Mouse (Mus musculus) splenic B cell, adult 2 months (primary cell): ENCODE measurements around the gene Mapk8ip2.
"Not testable (repeated sequence)": the region's sequence is repeated elsewhere in the genome, so short reads cannot be mapped to it uniquely, and the experiment has no call there.

Experiments
- DNase-seq: peaks from one replicate; pipeline ENCODE4 v3.0.0-alpha.2; 2011; ENCODE audit warnings: low read depth, low spot score
- H3K27me3 ChIP-seq: 2 replicates; pipeline ENCODE4 v1.6.1; 2012; ENCODE audit warnings: mild to moderate bottlenecking, low read length, moderate library complexity, mixed read lengths; ENCODE audit not compliant: control insufficient read depth, poor library complexity, insufficient read depth, severe bottlenecking
- H3K36me3 ChIP-seq: 2 replicates; pipeline ENCODE4 v1.6.1; 2012; ENCODE audit warnings: mild to moderate bottlenecking, low read length, moderate library complexity, mixed read lengths; ENCODE audit not compliant: control insufficient read depth, poor library complexity, insufficient read depth, severe bottlenecking

Gene Mapk8ip2

DNA sequence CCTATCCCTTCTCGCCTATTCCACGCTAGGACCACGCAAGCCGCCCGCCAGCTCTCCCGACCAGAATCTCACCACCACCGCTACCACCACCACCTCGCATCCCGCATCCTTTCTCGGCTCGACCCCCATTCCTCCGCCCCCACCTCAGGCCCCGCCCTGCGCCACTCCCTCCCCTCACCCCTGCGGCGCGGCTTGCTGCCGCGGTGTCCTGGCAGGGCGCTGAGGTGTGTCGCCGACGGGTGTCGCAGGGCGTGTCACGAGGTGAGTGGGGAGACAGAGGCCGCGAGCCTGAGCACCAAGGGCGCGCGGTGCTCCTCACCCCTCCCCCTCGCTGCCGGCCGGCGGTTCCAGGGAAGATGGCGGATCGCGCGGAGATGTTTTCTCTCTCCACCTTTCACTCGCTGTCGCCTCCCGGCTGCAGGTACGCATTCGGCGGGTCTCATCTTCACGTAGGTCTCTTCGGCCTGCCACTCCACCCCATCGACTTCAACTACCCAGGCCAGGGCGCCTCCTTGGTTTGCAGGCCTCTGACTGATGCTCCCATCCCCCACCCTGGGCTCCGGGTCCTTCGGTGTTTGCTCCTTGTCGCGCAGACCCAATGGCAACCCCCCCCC, at the start of gene Mapk8ip2:
Gene Mapk8ip2, plus strand, starts transcription at position 49 of the 614 bp plus-strand sequence.
- H3K36me3 ChIP-seq = no peaks in the 10 kb centered on the region
- no peaks in the 10 kb centered on the region for H3K27me3 ChIP-seq
- DNase-seq = peak; percentile 37

DNA sequence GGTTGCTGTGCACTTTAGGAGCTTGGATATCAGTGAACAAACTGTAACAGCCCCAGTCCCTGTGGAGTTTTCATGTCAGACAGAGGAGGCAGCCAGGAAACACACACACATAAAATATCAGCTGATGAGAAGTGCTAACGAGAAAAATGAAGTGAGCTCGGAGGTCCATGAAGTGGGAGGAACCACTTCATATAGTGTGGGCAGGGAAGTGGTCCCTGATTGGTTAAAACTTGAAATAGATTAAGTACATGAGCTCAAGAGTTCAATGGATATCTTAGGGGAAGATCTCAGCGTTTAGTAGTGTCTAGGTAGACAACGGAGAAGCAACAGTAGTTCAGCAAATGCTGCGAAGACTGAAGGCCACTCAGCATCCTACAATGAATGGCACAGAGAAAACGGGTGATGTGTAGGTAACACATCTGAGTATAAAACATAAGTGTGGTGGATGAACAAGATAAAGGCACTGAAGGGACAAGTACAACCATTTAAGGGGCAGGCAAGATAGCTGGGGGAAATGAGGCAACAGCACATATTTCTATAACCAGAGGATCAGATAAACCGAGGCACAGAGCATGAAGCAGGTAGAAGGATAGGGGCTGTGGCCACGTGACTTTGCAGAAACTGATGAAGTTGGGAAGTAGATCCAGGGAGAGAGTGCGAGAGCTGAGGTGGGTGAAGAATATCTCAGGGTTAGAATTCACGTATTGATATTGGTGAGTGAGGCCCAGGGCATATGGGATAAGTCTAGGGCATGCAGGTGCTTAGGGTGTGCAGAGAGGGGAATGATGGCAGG, 48.7 kb upstream of the Mapk8ip2 start:
- DNase-seq = no peak
- Histone ChIP-seq H3K36me3 (no peaks in the 10 kb centered on the region), H3K27me3 (no peaks in the 10 kb centered on the region)

DNA sequence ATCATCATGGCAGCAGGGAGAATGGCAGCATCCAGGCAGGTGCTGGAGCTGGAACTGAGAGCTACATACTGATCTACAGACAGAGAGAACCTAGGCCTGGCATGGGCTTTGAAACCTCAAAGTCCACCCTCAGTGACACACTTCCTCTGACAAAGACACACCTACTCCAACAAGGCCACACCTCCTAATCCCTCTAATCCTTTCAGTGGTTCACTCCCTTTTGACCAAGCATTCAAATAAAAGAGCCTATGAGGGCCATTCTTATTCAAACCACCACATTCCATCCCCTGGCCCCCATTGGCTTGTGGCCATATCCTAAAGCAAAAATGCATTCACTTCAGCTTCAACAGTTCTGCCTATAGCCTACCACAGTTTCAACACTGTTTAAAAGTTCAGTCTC, 47.0 kb upstream of the Mapk8ip2 start:
- no peak for DNase-seq
- no peaks in the 10 kb centered on the region for H3K27me3 ChIP-seq
- H3K36me3 ChIP-seq = no peaks in the 10 kb centered on the region

DNA sequence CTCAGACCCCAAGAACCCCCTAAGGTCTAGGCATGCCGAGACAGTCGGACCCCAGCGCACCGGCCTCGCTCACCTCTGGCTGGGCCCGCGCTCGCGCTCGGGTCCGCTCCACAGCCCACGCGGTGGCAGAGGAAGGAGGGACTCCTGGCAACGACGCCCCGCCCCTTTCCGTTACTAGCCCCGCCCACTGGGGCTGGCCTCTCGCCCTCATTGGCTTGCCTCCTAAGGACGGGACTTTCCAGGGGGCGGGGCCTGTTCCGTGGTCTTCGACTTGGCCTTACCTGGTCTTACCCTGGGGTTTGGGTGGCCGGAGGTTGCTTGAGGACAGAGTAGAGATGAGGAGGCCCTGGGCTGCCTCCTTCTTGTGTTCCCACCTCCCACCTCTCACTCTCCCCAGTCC, 43.6 kb upstream of the Mapk8ip2 start, which contains the start of gene Syce3:
Gene Syce3, minus strand, starts transcription at position 386 of the 400 bp plus-strand sequence.
- H3K27me3 ChIP-seq = no peaks in the 10 kb centered on the region
- no peaks in the 10 kb centered on the region for H3K36me3 ChIP-seq
- no peak for DNase-seq

DNA sequence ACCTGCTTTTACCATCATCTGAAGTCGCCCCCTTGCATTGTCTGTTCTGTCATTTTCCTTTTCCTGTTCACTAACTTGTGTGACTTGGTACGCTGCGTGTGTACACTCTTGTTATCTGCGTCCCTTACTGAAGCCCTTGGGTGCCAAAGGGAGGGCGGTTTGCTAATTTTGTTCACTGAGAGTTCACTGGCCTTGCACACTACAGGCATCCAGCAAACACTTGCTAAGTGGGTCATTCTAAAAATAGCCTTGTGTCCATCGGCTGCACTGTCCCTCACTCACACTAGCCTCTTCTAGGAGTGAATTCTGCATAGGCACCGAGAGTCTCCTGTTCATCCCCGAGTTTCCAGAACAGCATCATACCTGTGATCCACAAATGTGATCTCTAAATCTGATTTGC, 38.4 kb upstream of the Mapk8ip2 start:
- Histone ChIP-seq H3K36me3 (peaks cover 5% of the 10 kb centered on the region; the same call in 1 of the 2 replicates), H3K27me3 (no peaks in the 10 kb centered on the region)
- DNase-seq = no peak

DNA sequence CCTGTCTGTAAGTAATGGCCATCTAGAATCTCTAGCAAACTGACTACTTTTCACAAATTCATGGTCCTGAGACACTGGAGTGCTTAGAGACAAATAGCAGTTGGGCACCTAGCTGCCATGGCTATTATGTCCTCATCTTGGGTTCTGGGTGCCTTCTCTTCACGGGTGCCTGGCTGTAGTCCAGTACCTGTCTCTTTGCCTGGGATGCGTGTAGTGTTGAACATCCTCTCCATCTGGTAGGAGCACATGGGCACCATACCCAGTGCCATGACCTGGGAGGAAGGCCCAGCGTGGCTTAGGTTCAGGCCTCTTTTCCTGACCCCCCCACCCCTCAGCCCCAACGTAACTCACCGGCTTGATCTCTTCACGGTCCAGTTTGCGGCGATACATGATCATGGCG, 31.8 kb upstream of the Mapk8ip2 start:
- H3K27me3 ChIP-seq = no peaks in the 10 kb centered on the region
- DNase-seq = no peak
- H3K36me3 ChIP-seq = peaks cover 12% of the 10 kb centered on the region

DNA sequence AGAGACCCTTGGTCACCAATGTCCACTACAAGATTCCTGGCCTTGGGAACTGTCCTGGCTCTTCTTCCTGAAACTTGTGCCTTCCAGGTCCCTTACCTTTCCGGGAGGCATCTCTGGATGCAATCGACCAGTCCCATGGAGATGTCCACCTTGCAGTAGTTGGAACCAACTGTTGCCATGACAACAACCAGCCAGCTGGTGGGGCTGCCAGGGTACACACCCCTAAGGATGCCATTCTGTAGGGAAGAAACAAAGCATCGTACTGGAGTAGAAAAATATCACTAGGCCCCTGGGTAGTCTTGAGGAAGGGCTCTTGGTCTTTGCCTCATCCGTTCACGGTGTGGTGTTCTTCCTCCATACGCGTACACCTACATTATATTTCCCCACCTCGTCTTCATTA, 29.1 kb upstream of the Mapk8ip2 start:
- Histone ChIP-seq H3K27me3 (no peaks in the 10 kb centered on the region), H3K36me3 (peaks cover 8% of the 10 kb centered on the region)
- DNase-seq = no peak

DNA sequence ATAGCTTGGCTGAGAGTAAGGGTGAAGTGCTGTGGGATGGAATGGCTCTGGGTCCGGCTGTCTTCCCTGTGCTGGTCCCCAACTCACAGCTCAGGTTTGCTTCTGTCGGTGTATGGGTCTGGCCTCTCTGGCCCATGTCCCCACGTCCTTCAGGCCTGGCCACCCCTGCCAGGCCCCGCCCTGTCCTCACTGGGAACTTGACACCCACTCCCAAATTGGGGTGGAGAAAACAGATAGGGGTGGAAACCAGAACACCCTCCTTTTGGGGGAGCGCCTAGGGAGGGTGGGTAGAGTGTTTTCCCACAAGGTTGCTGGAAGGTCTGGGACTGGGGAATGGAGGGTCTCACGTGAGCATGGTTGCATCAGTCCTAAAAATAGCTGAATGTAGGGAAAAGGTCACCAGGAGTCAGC, 28.0 kb upstream of the Mapk8ip2 start, which contains the start of gene Cpt1b:
Gene Cpt1b, minus strand, starts transcription at position 153 of the 411 bp plus-strand sequence.
- Histone ChIP-seq H3K36me3 (peaks cover 8% of the 10 kb centered on the region), H3K27me3 (no peaks in the 10 kb centered on the region)
- no peak for DNase-seq

DNA sequence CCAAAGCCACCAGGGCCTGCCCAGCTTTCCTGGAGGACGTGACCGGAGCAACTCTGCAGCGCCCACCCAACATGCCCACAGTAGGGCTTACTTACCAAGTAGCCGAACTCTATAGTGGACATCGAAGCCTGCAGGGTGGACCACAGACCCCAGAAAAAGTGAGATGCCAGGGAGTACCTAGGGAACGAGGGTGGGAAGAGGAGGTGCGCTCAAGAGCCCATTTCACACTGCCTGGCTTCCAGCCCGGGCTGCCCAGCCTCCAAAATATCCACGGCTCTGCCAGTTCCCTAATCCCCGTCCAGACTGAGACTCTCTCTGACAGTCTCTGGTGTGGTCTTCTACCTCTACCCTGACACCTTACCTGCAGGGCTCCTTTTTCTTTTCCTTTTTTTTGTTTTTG, 27.0 kb upstream of the Mapk8ip2 start:
- H3K36me3 ChIP-seq = peaks cover 5% of the 10 kb centered on the region
- no peak for DNase-seq

DNA sequence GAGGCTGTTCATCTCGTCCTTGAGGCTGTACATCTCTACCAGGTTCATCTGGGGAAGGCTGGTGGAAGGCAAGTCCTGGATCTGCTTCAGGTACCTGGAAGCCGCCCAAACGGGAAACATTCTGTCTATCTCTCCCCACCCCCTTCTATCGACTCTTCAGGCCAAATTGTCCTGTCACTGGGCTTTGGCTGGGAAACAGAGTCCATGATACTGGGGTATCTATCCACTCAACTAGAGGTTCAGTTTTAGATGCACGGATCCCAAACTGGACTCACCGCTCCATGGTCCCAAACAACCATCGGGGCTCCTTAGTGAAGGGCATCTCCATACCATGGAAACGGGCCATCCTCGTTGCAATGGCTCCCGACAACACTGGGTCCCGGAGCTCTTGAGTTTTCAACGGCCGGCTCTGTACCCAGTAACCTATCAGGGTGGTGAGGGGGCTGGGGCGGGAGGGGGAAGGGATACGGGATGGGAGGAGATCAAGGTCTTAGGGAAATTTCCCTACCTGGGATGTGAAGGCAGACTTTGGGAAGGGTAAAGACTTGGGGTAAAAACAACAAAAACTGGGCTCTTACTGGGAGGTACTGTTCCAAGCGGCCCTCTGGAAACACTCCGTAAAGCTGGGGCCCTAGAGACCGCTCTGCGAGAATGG, 25.4 kb upstream of the Mapk8ip2 start:
- DNase-seq = no peak
- Histone ChIP-seq H3K27me3 (no peaks in the 10 kb centered on the region), H3K36me3 (peaks cover 5% of the 10 kb centered on the region)

More for the DNA sequence above, 27.0 kb upstream of the Mapk8ip2 start:
- H3K27me3 ChIP-seq = no peaks in the 10 kb centered on the region

DNA sequence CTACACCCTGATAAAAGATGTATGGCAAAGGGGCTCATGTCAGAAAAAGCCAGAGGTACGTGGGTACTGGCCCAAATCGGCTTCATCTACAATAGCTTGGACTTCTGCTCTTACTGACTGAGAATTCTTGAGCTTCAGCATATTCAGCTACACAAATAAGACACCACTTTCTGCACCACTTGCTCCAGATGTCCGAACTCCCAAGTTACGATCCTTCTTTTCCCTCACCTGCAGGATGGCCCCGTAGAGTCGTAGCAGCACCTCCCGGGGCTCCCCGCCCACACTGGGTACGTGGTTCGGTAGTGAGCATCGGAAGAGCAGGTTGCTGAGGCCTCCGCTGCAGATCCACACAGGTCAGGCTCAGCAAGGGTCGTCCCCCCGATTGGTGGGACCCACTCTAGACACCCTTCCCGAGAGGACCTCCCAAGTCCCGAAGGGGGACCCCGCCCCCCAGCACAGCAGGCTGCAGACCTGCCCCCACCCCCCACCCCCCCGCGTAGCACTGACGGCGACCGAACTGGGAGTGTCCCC, 24.8 kb upstream of the Mapk8ip2 start:
- Histone ChIP-seq H3K27me3 (no peaks in the 10 kb centered on the region), H3K36me3 (peaks cover 5% of the 10 kb centered on the region)
- no peak for DNase-seq

DNA sequence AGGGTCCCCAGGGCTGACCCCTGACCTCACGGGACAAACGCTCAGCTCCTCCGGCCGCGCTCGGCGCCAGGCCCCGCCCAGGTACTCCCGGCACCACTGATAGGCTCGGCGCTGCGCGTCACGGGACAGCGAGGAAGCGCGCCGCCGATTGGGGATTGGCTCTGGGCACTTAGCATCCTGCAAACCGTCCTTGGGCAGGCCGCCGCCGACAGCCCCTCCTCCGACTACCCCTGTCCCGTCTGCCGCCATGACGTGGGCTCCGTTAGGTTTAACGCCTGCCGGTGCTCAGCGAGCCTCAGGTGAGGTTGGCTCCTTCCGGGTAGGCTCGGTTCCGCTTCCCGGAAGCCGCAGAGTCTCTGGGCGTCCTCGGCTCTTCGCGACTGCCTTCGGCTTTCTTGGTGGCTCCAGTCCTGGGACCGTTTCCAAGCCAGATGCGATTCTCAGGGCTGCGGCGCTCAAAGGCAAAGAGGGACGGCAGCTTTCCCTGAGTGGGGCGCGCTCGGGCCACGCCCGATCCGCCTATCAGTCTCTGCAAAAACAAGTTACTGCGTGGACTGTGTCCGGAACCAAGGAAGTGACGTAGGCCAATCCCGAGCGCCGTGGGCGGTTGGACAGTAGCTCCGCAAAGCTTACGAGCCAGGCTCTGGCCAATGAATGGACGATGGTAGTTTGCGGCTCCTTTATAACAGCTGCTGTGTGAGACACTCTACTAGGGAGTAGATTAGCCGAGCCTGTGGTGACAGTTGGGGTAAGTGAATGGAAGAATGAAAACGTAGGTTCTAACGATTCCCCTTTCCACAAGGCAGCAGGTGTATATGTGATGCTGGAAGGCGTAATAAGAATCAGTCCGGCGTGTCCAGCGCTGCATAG, 24.1 kb upstream of the Mapk8ip2 start, which contains the start of the genes C730034F03Rik, Gm44502 and Chkb:
Gene C730034F03Rik, plus strand, starts transcription at position 238 of the 870 bp plus-strand sequence.
Gene Gm44502, minus strand, starts transcription at position 345 of the 870 bp plus-strand sequence.
Gene Chkb, minus strand, starts transcription at position 557 of the 870 bp plus-strand sequence.
- Histone ChIP-seq H3K36me3 (peaks cover 5% of the 10 kb centered on the region), H3K27me3 (no peaks in the 10 kb centered on the region)
- peak; percentile 95 for DNase-seq

DNA sequence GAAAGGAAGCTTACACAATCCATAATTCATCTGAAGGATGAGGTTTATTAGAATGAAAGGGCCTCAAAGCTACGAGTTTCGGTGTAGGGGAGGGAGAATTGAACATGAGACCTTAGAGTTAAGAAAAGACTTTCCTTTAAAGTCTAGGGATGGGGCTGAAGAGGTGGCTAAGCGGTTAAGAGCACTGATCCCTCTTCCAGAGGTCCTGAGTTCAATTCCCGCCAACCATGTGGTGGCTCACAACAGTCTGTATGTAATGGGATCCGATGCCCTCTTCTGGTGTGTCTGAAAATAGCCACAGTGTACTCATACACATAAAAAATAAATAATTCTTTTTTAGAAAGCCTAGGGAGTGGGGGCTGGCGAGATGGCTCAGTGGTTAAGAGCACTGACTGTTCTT, 23.4 kb upstream of the Mapk8ip2 start:
- DNase-seq = peak; percentile 40
- Histone ChIP-seq H3K27me3 (no peaks in the 10 kb centered on the region), H3K36me3 (peaks cover 5% of the 10 kb centered on the region)

DNA sequence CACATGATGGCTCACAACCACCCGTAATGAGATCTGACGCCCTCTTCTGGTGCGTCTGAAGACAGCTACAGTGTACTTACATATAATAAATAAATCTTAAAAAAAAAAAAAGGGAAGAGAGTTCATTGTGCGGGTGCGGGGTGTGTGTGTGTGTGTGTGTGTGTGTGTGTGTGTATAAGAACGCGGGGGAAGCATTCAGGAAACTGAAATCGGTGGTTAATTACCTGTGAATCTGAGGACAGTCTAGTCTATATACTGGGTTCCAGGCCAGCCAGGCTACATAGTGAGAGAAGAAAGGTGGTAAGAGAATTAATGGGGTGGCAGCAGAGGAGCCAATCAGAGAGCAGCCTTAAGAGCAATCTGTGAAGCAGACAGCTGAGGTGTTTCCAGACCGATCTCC, 22.9 kb upstream of the Mapk8ip2 start:
- H3K27me3 ChIP-seq, H3K36me3 ChIP-seq: not testable (repeated sequence)
- DNase-seq = peak; percentile 54
